Mouse (Mus musculus) midbrain, embryonic 10.5 days (tissue): ENCODE measurements around the gene Rdh5. TPM values are rescaled to one million over a fixed set of nuclear protein-coding genes. Genes with fewer than 3 reads are reported as not detected.

Experiments used
- DNase-seq: peaks from one replicate; pipeline ENCODE4 v3.0.0-alpha.2; 2017; ENCODE audit warnings: low spot score
- H3K27ac ChIP-seq: fragments of 300-500 bp; sonication (generic); replicated peaks from 2 replicates; pipeline ENCODE4 v1.5.1; 2016; ENCODE audit warnings: mild to moderate bottlenecking
- H3K27me3 ChIP-seq: fragments of 300-500 bp; sonication (generic); 2 replicates; pipeline ENCODE4 v1.6.1; 2016; ENCODE audit warnings: low read depth, mild to moderate bottlenecking; ENCODE audit not compliant: poor library complexity, severe bottlenecking
- H3K36me3 ChIP-seq: fragments of 300-500 bp; sonication (generic); 2 replicates; pipeline ENCODE4 v1.6.1; 2016; ENCODE audit warnings: mild to moderate bottlenecking, moderate library complexity
- H3K4me1 ChIP-seq: fragments of 300-500 bp; sonication (generic); 2 replicates; pipeline ENCODE4 v1.6.1; 2016
- H3K4me3 ChIP-seq: fragments of 300-500 bp; sonication (generic); 2 replicates; pipeline ENCODE4 v1.5.1; 2016; ENCODE audit warnings: mild to moderate bottlenecking, moderate library complexity
- H3K9me3 ChIP-seq: fragments of 300-500 bp; sonication (generic); replicated peaks from 2 replicates; pipeline ENCODE4 v1.6.1; 2016; ENCODE audit warnings: mild to moderate bottlenecking
- WGBS: fragments of 180-500 bp; shearing (Covaris S2); methylation state at CpG from one replicate; pipeline ENCODE4 v1.1.7; 2016; 5-methylcytosine and 5-hydroxymethylcytosine counted together
- polyA plus RNA-seq: library from polyadenylated mRNA; unstranded; fragments of >200 nt; fragmentation: Nextera tagmentation; extraction: Ambion mirVana; gene quantifications from 2 replicates; pipeline ENCODE4 v1.2.1, GENCODE M21; 2016

Gene Rdh5
- 13.3 and 14.9 TPM in 2 replicates for polyA plus RNA-seq

DNA sequence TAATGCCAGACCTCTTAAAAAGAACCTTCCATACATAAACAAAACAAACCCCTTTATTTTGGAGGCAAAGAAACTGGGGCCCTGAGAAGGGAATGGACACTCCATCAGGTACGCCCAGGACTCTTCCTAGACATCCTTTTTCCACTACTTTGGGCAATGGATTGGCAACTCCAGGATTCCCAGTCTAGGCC, at the start of gene Rdh5:
Rdh5 (minus strand) TSS at position 67 of the 191 bp plus-strand sequence.
- Histone ChIP-seq H3K4me3 (peak within 1 kb of the TSS; percentile 94), H3K9me3 (no peaks in the 10 kb centered on the region), H3K27me3 (peaks cover 3% of the 10 kb centered on the region; the same call in 1 of the 2 replicates), H3K4me1 (peaks cover 54% of the 10 kb centered on the region), H3K36me3 (peaks cover 9% of the 10 kb centered on the region), H3K27ac (peak within 1 kb of the TSS; percentile 93)
- 10% methylated on average over 1 of the region's 1 CpGs for WGBS
- no peak for DNase-seq

DNA sequence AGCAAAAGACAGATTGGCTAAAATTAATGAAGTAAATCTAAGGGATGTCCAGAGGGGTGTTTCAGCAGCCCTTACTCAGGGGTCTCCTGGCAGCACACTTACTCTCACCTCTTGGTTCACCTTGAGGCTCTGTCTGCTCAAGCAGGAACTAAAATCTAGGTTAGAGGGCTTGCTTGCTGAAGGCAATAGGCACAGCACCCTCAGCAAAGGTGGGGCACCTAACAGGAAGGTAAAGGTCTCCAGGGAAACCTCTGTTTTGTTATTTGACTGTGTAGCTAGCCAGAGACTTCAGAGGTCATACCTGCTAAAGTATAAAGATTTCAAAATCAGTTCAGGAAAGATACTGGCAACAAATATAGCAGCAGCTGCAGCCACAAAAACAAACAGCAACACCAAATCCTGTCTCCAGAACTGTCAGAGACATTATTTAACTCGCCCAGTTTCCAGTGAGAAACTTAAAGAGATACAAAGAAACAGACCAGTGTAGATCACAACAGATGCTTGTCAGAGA, 48.1 kb upstream of the Rdh5 start:
- no peak overlapping the region for H3K4me3 ChIP-seq
- no peak for DNase-seq
- no peaks in the 10 kb centered on the region for H3K9me3 ChIP-seq
- no peak overlapping the region for H3K27ac ChIP-seq
- no peaks in the 10 kb centered on the region for H3K36me3 ChIP-seq
- WGBS: 40% methylated on average over 1 of the region's 1 CpGs
- H3K4me1 ChIP-seq: no peaks in the 10 kb centered on the region
- H3K27me3 ChIP-seq: no peaks in the 10 kb centered on the region

DNA sequence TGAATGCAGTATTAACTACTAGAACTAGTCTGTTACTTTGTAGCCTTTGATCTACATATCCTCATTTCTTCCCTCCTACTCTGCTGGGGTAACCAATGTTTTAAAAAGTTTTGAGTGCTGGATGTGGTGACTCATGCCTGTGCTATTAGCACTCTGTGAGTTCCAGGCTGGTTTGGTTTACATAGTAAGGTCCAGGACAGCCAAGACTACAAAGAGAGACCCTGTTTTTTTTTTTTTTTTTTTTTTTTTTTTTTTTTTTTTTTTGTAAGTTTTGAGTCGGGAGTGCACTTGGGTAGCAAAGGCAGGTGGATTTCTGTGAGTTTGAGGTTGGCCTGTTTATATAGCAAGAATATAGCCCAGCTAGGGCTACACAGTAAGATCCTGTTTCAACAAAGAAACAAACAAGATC, 45.7 kb upstream of the Rdh5 start:
- H3K27me3 ChIP-seq: no peaks in the 10 kb centered on the region
- no peaks in the 10 kb centered on the region for H3K4me1 ChIP-seq
- H3K4me3 ChIP-seq: no peak overlapping the region
- no peaks in the 10 kb centered on the region for H3K9me3 ChIP-seq
- WGBS: 65% methylated on average over 1 of the region's 1 CpGs
- H3K27ac ChIP-seq: no peak overlapping the region
- DNase-seq: no peak
- H3K36me3 ChIP-seq: no peaks in the 10 kb centered on the region

DNA sequence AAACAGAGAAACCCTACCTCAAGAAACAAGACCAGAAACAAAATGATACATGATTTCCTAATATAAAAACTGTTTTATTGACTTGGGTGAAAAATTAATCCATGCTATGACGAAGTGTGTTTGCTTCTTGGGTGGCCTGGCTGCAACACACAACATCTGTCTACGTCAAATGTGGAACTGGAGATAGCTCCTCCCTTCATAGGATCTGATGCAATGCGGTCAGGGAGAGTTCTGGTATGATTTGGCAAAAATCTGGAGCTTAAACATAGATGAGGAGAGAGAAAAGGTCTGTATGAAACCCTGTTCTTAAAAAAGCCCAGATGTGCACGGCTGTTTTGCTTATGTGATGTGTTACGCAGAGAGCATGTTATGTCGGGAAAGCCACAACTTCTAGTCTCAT, 43.2 kb upstream of the Rdh5 start:
- Histone ChIP-seq H3K27ac (no peak overlapping the region), H3K4me1 (no peaks in the 10 kb centered on the region), H3K36me3 (no peaks in the 10 kb centered on the region), H3K9me3 (no peaks in the 10 kb centered on the region), H3K27me3 (no peaks in the 10 kb centered on the region), H3K4me3 (no peak overlapping the region)
- 92% methylated on average over 6 of the region's 6 CpGs for WGBS
- DNase-seq: no peak

DNA sequence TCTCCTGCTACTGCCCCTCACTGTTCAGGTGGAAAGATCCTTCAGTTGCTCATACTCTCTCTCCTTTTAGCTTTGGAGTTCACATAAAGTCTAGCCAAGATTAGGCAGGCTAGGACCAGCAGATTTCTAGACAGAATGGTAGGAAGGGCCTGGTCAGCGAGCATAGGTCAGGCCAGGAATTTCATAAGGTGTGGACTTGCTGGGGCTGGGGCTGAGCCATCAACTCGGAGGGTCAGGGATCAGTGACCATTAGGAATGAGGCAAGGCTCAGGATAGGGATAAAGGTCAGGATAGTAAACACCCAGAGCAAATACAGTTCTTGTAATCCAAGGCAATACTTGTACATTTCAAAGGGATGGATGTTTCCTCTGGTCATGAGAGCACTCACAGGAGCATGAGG, 42.3 kb upstream of the Rdh5 start:
- no peaks in the 10 kb centered on the region for H3K36me3 ChIP-seq
- no peak overlapping the region for H3K27ac ChIP-seq
- no peak for DNase-seq
- no peaks in the 10 kb centered on the region for H3K4me1 ChIP-seq
- WGBS: 67% methylated on average over 2 of the region's 2 CpGs
- H3K4me3 ChIP-seq: no peak overlapping the region
- H3K9me3 ChIP-seq: no peaks in the 10 kb centered on the region
- no peaks in the 10 kb centered on the region for H3K27me3 ChIP-seq

DNA sequence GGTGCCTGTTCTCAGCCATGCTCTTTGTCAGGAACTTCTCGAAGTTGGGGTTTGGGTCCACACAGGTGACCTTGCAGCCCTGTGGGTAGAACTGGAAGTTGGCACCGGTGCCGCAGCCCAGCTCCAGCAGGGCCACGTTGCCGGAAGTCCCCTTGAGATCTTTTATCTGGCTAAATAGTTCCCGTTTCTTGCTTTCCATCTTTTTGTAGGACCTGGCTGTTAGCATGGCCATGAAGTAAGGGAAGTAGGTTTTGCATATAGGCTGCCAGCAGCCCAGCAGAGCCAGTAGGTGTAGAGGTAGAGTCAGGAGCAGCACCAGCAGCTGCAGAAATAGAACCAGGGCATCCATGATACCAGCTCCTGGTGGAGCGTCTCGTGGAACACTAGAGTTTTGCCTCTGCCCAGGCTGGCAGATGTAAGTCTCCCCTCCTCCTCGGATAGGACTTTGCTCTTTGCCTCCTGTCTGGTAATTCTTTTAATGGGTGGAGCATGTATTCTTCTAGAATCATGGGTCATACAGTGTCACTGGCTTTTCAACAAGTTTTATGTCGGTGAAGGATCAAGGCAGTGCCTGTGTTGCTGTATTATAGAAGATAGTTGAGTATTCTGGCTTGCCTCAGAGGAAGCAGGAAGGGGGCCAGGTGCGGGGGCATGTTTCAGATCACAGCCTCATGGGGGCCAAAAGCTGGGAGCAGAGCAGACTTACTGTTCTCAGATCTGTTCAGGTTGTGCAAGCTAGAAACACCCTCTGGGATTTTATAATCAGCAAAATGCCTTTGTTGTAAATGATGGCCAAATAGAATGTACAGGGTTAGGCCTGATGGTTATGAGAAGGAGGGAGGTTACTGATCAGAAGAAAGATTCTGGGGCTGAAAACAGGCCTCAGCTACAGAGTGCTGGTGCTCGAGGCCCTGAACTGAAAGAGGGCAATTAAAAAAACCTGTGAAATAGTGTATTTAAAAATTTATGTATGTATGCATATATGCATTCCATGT, 38.2 kb upstream of the Rdh5 start, which contains the start of gene Mettl7b:
Mettl7b (minus strand) TSS at position 399 of the 995 bp plus-strand sequence.
- H3K27ac ChIP-seq: no peak within 1 kb of the TSS
- no peaks in the 10 kb centered on the region for H3K4me1 ChIP-seq
- no peaks in the 10 kb centered on the region for H3K27me3 ChIP-seq
- no peaks in the 10 kb centered on the region for H3K9me3 ChIP-seq
- H3K4me3 ChIP-seq: no peak within 1 kb of the TSS
- H3K36me3 ChIP-seq: no peaks in the 10 kb centered on the region
- 89% methylated on average over 12 of the region's 12 CpGs for WGBS
- no peak for DNase-seq

DNA sequence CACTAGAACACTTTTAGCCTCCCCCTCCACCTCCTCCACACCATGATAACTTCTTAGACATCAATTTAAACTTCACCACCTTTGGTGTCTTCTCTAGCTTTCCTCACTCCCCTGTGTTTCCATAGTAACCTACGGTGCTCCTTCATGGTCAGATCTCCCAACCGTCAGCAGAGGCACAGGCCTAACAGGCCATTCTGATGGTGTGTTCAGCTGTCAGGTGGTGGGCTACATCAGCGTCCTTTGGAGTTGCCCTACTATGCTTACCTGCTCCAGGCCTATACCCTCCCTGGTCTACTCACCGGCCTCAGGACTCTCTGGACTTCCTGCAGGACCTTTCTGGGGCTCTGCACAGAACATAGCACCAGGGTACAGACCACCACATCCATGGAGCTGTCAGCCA, 37.5 kb upstream of the Rdh5 start:
- Histone ChIP-seq H3K4me3 (no peak overlapping the region), H3K4me1 (no peaks in the 10 kb centered on the region), H3K27ac (no peak overlapping the region), H3K36me3 (no peaks in the 10 kb centered on the region), H3K27me3 (no peaks in the 10 kb centered on the region), H3K9me3 (no peaks in the 10 kb centered on the region)
- DNase-seq: no peak
- 82% methylated on average over 4 of the region's 4 CpGs for WGBS

DNA sequence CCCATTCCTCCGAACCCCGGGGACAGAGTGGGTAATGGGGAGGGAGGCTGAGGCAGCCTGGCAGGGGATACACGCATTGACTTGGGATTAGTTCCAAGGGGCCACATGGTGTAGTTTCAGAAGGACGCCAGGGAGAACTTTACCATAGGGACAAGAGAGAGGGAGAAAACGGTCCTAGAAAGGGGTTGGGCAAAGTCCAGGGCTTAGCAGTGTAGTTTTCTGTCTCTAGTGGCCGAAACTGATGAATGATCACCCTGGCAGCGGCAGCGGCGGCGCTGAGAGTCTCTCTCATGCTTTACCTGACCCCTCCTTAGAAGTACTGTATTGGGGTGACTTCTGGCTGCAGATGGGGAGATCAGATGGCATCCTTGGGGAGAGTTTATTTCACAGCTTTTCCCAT, 35.7 kb upstream of the Rdh5 start:
- 77% methylated on average over 10 of the region's 10 CpGs for WGBS
- DNase-seq: no peak
- no peak overlapping the region for H3K27ac ChIP-seq

DNA sequence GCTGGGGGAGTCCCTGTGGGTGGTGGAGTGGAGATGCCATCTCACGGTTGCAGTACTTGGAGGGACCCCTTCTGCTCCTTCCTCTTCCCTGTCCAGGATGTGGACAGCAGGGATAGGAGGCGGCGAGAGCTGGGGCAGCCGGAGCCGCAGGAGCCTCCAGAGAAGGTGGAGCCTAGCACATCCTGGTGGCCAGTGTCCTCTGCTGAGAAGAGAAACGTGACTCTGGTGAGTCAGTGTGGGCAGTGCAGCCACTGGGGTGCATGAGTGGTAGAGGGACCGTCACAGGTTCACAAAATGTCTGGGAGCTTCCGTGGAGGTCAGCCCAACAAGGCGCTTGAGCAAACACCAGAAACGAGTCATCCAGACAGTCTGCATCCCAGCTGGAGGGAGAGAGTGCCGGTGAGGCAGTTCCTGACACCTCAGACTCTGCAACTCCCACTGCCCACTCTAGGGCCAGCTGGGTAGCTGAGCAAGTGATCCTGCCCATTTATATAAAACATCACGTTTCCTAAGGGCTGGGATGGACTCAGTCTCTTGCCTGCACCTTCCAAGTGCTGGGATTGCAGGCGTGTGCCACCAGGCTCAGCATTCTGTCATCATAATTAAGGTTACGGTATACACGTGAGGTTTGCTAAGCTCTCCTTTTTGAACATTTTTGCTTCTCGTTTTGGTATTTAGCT, 27.7 kb upstream of the Rdh5 start:
- WGBS: 71% methylated on average over 16 of the region's 16 CpGs
- DNase-seq: no peak
- no peak overlapping the region for H3K27ac ChIP-seq
- H3K4me1 ChIP-seq: no peaks in the 10 kb centered on the region
- no peak overlapping the region for H3K4me3 ChIP-seq
- no peaks in the 10 kb centered on the region for H3K27me3 ChIP-seq
- H3K9me3 ChIP-seq: no peaks in the 10 kb centered on the region
- H3K36me3 ChIP-seq: no peaks in the 10 kb centered on the region

More for the DNA sequence above, 35.7 kb upstream of the Rdh5 start:
- Histone ChIP-seq H3K27me3 (no peaks in the 10 kb centered on the region), H3K36me3 (no peaks in the 10 kb centered on the region), H3K9me3 (no peaks in the 10 kb centered on the region), H3K4me3 (no peak overlapping the region), H3K4me1 (no peaks in the 10 kb centered on the region)

DNA sequence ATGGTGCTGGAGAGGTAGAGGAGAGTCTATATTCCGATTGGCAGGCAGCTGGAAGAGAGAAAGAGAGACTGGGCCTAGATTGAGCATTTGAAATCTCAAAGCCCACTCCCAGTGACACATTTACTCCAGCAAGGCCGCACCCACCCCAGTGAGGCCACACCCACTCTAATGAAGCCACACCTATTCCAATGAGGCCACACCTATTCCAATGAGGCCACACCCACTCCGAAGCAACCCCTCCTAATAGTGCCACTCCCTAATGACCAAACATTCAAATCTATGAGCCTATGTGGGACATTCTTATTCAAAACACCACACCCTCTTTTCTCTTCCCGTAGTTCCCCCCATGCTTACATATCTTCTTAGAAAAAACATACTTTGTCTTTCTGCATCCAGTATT, 24.8 kb upstream of the Rdh5 start:
- no peak for DNase-seq
- 91% methylated on average over 4 of the region's 4 CpGs for WGBS
- H3K9me3 ChIP-seq: no peaks in the 10 kb centered on the region
- no peaks in the 10 kb centered on the region for H3K27me3 ChIP-seq
- no peaks in the 10 kb centered on the region for H3K36me3 ChIP-seq
- no peak overlapping the region for H3K27ac ChIP-seq
- H3K4me3 ChIP-seq: no peak overlapping the region
- no peaks in the 10 kb centered on the region for H3K4me1 ChIP-seq

DNA sequence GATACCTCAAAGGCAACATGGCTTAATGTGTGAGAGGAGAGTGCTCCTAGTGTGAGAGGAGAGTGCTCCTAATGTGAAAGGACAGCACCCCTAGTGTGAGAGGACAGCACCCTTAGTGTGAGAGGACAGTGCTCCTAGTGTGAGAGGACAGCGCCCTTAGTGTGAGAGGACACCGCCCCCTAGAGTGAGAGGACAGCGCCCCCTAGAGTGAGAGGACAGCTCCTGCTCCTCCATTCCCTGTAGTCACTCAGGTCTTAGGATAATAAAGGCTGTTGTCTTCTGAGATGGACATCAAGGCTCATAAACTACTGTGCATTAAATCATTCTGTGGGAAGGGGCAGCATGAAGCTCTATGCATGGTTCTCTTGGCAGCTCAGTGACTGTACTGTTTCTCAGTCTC, 23.0 kb upstream of the Rdh5 start:
- Histone ChIP-seq H3K27ac (no peak overlapping the region), H3K36me3 (no peaks in the 10 kb centered on the region), H3K4me1 (no peaks in the 10 kb centered on the region), H3K4me3 (no peak overlapping the region), H3K27me3 (no peaks in the 10 kb centered on the region), H3K9me3 (no peaks in the 10 kb centered on the region)
- WGBS: 17% methylated on average over 3 of the region's 3 CpGs
- DNase-seq: no peak

DNA sequence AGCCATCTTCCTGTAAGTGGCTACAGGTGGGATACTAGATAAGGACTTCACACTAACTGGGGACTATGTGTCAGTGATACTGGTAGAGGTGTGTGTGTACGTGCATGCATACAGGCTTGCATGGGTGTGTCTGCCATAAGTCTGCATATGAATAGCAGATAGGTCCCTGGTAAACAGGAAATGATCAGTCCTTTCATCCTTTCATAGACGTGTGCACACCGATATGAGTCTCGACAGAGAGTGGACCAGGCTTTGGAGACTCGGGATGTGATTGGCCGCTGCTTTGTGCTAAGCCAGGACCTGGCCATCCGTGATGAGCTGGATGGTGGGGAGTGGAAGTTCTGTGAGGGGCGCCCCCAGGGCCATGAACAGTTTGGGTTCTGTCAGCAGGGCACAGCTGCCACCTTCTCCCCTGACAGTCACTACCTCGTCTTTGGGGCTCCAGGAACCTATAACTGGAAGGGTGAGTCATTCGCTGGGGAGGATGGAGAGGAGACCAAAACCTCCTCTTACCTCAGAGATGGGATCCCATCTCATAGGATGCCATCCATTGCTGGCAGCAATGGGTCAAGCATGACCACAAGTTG, 17.9 kb upstream of the Rdh5 start:
- no peaks in the 10 kb centered on the region for H3K36me3 ChIP-seq
- H3K9me3 ChIP-seq: no peaks in the 10 kb centered on the region
- no peak overlapping the region for H3K27ac ChIP-seq
- peaks cover 12% of the 10 kb centered on the region for H3K27me3 ChIP-seq
- no peak overlapping the region for H3K4me3 ChIP-seq
- H3K4me1 ChIP-seq: no peaks in the 10 kb centered on the region
- no peak for DNase-seq
- WGBS: 85% methylated on average over 10 of the region's 10 CpGs

DNA sequence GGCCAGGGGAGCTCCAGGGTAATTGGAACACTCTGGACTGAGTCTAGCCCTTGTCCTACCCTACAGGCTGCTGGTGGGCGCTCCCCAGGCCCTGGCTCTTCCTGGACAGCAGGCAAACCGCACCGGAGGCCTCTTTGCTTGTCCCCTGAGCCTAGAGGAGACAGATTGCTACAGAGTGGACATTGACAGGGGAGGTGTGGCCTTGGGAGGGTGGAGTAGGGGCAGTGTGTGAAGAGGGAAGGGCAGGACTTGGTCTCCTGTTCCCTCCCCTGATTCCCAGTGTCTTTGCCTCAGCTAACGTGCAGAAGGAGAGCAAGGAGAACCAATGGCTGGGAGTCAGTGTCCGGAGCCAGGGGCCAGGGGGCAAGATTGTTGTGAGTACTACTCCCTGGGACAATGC, 16.3 kb upstream of the Rdh5 start:
- H3K36me3 ChIP-seq: no peaks in the 10 kb centered on the region
- no peaks in the 10 kb centered on the region for H3K9me3 ChIP-seq
- peaks cover 27% of the 10 kb centered on the region for H3K27me3 ChIP-seq
- WGBS: 70% methylated on average over 5 of the region's 5 CpGs
- no peak overlapping the region for H3K27ac ChIP-seq
- H3K4me1 ChIP-seq: peaks cover 10% of the 10 kb centered on the region
- DNase-seq: no peak
- no peak overlapping the region for H3K4me3 ChIP-seq
